Mouse (Mus musculus): ENCODE measurements at regions not wholly inside any gene's neighbourhood (a gene's known extent, or its start where the extent isn't known, plus 50 kb on each side); places are given as distances from the start of the nearest gene placed in this dataset.

DNA sequence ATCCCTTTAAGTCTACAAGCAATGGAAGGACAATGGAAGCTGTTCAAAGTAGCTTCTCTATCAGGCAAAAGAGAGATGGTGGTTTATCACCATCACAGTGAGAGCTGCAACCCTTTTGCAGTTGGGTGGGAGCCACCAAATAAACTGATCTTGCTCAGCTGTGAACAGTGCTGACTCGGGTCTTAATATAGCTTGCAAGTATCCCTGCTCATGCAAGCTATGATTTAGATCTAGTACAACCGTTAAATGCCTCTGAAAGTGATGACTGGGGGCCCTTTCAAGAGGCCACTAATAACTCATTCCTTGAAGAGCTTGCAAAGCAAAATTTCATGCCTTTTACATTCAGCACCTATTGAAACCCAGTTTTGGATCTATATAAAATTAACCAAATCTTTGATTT lies 1154.5 kb upstream of the Lrrtm3 start:
- DNase-seq, result no peak

DNA sequence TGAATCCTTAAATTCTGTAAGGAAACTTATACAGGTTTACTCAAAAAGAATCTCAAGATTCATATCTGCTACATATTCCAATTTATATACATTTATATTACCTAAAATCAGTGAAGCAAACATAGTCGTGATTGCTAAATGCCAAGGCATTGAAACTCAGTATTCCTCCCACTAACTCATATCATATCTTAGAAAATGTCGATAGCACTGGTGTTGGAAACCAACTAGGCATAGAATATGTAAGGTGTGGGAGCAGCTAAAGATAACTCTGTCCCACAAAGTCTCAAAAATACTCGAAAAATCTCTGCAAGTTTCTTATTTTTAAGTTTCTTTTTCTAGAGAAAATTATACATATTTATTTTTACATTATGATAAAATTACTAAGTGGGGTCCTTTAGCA lies 1134.1 kb upstream of the Lrrtm3 start:
- no peak for DNase-seq

- DNase-seq, result no peak
Measured at GRCm38 (mm10) chr10:65221181-65221580, 1131.1 kb upstream of the Lrrtm3 start.

- DNase-seq, result no peak
Measured at GRCm38 (mm10) chr10:65219251-65219650, 1129.2 kb upstream of the Lrrtm3 start.

GRCm38 (mm10) chr10:65216226-65216625 lies 1126.1 kb upstream of the Lrrtm3 start:
- DNase-seq, result no peak

- no peak for DNase-seq
Measured at GRCm38 (mm10) chr10:65215206-65215605, 1125.1 kb upstream of the Lrrtm3 start.

DNA sequence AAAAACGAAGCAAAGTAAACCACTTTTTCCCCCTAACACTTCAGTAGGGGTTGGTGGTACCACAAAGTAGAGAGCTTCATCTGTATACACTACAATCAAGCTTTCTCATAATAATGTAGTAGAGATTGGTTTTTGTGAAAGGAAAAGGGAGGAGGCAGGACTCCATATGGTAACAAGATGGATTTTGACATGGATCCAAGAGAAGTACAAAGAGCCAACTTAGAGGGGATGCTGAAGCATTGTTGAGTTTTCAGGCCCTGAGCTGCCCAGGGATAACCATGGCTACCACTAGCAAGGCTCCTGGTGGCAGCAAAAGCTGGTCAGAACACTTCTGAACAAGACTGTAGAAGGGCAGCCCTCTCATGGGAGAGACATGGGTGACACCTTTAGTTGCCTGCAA lies 1093.6 kb upstream of the Lrrtm3 start:
- DNase-seq, result no peak

DNA sequence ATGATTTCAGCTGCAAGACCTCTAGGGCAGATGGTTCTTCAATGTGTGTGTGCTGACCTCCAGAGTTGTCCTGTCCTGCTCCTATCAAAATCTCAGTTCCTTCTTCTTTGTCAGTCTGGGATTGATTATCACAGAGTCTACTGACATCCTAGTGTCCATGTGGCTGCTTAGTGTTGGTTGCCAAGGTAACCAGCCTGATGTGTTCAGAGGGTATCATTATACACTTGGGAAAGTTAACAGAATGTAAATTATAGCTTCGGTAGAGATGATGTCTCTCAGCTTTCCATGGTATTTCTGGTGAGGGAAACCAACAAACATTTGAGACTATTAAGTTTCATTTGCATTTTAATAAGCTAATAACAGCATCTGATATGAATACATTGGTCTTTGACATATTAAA lies 1092.5 kb upstream of the Lrrtm3 start:
- no peak for DNase-seq

GRCm38 (mm10) chr10:65179101-65179500 lies 1089.0 kb upstream of the Lrrtm3 start:
- DNase-seq, result no peak

DNA sequence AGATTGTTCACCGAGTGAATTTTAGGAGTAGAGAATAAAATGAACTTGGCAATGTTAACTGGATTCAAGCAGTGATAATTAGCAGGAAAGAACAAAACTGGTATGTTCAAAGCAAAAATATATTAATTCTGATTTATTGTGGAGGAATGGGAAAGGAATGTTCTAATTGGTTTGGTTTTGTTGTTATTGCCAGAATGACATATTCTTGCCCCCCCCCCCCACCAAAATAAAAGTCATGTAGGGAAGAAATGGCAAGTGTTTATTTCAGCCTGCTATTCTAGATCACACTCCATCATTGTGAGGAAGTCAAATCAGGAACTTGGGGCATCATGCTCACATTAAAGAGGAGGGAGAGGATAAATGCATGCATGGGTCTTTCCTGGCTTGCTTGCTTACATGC lies 1064.1 kb upstream of the Lrrtm3 start:
- no peak for DNase-seq

GRCm38 (mm10) chr10:65124940-65125610 lies 1035.0 kb upstream of the Lrrtm3 start:
- no peak for DNase-seq

- DNase-seq, result no peak
Measured at GRCm38 (mm10) chr10:65118212-65118611, 1028.1 kb upstream of the Lrrtm3 start.

DNA sequence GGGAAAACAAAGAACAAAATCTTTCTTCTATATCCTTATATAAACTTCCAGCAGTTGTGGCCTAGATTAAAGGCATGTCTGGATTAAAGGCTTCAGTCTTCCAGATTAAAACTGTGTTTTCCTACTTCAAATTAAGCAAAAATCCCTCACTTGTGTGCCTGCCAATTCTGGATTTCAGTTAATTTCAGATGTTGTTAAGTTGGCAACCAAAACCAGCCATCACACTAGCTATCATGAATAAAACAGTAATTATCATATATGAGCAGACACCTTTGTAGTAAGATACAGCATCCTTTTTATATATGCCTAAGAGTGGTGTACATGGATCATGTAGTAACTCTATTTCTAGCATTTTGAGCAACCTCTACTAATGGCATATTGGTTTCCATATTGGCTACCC lies 1024.5 kb upstream of the Lrrtm3 start:
- DNase-seq, result no peak

GRCm38 (mm10) chr10:65110729-65111128 lies 1020.7 kb upstream of the Lrrtm3 start:
- DNase-seq, result peak; percentile 47

DNA sequence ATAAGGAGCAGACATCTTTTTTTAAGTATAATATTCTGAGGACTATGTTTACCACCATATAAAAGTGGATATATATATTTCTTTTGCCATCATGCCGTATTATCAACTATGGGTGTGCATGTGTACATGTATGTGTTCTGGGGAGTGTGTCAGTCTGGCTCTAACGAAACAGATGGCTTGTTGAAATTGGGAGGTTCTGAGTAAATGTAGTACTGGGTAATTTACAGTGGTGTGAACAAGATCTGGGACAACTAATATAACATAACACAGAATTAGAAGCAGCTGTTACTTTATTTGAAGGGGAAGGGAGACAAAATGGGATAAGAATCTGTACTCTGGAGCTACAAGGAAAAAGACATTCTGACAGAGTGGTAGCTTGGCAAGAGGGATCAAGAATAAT lies 1017.3 kb upstream of the Lrrtm3 start:
- no peak for DNase-seq

DNA sequence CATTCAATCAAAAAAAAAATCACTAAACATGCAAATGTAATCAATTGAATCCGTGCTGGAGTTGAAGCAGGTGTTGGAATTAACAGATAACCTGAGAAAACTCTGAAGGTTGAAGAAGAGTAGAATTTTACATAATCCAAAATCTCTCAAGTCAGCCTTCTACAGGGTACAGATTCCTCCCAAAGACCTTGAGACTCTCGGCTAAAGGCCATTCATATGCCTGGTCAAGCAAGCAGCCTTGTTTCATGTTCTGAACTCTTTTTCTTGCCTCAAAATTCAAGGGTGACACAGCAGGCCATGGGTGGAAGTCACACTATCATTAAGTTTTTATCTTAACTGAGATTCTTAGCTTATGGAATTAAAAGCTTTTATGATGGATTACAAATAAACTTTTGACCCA lies 994.4 kb upstream of the Lrrtm3 start:
- peak; percentile 80 for DNase-seq

- no peak for DNase-seq
Measured at GRCm38 (mm10) chr10:65081638-65082037, 991.6 kb upstream of the Lrrtm3 start.

GRCm38 (mm10) chr10:65058086-65058485 lies 968.0 kb upstream of the Lrrtm3 start:
- DNase-seq, result peak; percentile 62
